In genomic region chr14:88567566-88567965, GRCm38 (mm10) we compare ENCODE assay signal across 22 mouse cellular contexts.
A peak's percentile ranks its signal among the peaks of the same experiment; 100 is the strongest.
DNase-seq lines count a peak whose midpoint lies in the region; ATAC-seq and TF ChIP-seq lines count a peak whose summit lies in the region.
"Had no signal": no experiment of that assay in that cellular context is flagged by ENCODE, and none has a peak within 500 bp of the region (broad histone marks: within the 10 kb centered on the region; RNA-seq: fewer than 3 reads in every experiment).

No protein-coding gene starts in this region.

- no peak overlapping the region for H3K27ac ChIP-seq in forebrain, embryonic 16.5 days (ENCODE audit: low read length)
- no peak overlapping the region for H3K27ac ChIP-seq in forebrain, embryonic 15.5 days (replicated peaks)
- H3K27ac ChIP-seq: embryonic facial prominence, embryonic 10.5 days; heart, embryonic 10.5 days; hindbrain, embryonic 12.5 days had no signal

- 48% methylated on average over 1 of the region's 1 CpGs for WGBS in forebrain, embryonic 16.5 days
- WGBS in forebrain, embryonic 15.5 days = 73% methylated on average over 1 of the region's 1 CpGs

- no peak overlapping the region for H3K4me2 ChIP-seq in forebrain, embryonic 16.5 days (ENCODE audit: low read length)
- no peak overlapping the region for H3K4me2 ChIP-seq in forebrain, embryonic 15.5 days (replicated peaks)
- H3K4me2 ChIP-seq: hindbrain, embryonic 12.5 days had no signal

- no peaks in the 10 kb centered on the region for H3K36me3 ChIP-seq in forebrain, embryonic 16.5 days (ENCODE audit: control insufficient read depth, insufficient read depth)
- no peaks in the 10 kb centered on the region for H3K36me3 ChIP-seq in forebrain, embryonic 15.5 days
- H3K36me3 ChIP-seq: embryonic facial prominence, embryonic 10.5 days; heart, embryonic 10.5 days; hindbrain, embryonic 12.5 days had no signal

- TF ChIP-seq CTCF in brain, embryonic 14.5 days (IDR thresholded peaks at IDR 0.05; ENCODE audit: borderline replicate concordance, extremely low read depth, insufficient read depth, insufficient read length) = no peak

- no peaks in the 10 kb centered on the region; the same call in 1 of the 2 replicates for H3K4me1 ChIP-seq in forebrain, embryonic 16.5 days (replicated peaks; ENCODE audit: control insufficient read depth, insufficient read depth, low read length)
- H3K4me1 ChIP-seq in forebrain, embryonic 15.5 days = no peaks in the 10 kb centered on the region
- H3K4me1 ChIP-seq: embryonic facial prominence, embryonic 10.5 days; heart, embryonic 10.5 days; hindbrain, embryonic 12.5 days had no signal

- no peak overlapping the region for H3K4me3 ChIP-seq in forebrain, embryonic 16.5 days (replicated peaks; ENCODE audit: low read length)
- no peak overlapping the region for H3K4me3 ChIP-seq in forebrain, embryonic 15.5 days
- H3K4me3 ChIP-seq: embryonic facial prominence, embryonic 10.5 days; heart, embryonic 10.5 days; hindbrain, embryonic 12.5 days had no signal

- TF ChIP-seq POLR2A in brain, embryonic 14.5 days (IDR thresholded peaks at IDR 0.05; ENCODE audit: borderline replicate concordance, extremely low read depth, insufficient read depth, insufficient read length, poor library complexity, severe bottlenecking) = no peak

- ATAC-seq in forebrain, embryonic 16.5 days = 0 out of 2 replicates have a peak, but pooled peaks have one; percentile 33
- ATAC-seq in forebrain, embryonic 15.5 days (replicated peaks) = no peak
- ATAC-seq in monocyte, adult 5-6 weeks (replicated peaks; ENCODE audit: insufficient number of reproducible peaks, low FRiP score, low TSS enrichment, poor library complexity, severe bottlenecking) = no peak
- ATAC-seq: hindbrain, embryonic 16.5 days; inflammation-experienced regulatory T-cells, adult 6 months; Patski had no signal

- H3K27me3 ChIP-seq in forebrain, embryonic 16.5 days (replicated peaks; ENCODE audit: control insufficient read depth, insufficient read depth, low read length) = no peaks in the 10 kb centered on the region
- H3K27me3 ChIP-seq in forebrain, embryonic 15.5 days = no peaks in the 10 kb centered on the region
- H3K27me3 ChIP-seq: CH12.LX; hindbrain, embryonic 12.5 days; Patski had no signal

- no peaks in the 10 kb centered on the region for H3K9me3 ChIP-seq in forebrain, embryonic 16.5 days (ENCODE audit: control insufficient read depth, low read length)
- no peaks in the 10 kb centered on the region for H3K9me3 ChIP-seq in forebrain, embryonic 15.5 days
- H3K9me3 ChIP-seq: embryonic facial prominence, embryonic 10.5 days; heart, embryonic 10.5 days; hindbrain, embryonic 12.5 days had no signal

- no peak overlapping the region for H3K9ac ChIP-seq in forebrain, embryonic 16.5 days (replicated peaks; ENCODE audit: low read depth, low read length)
- H3K9ac ChIP-seq in forebrain, embryonic 15.5 days (replicated peaks) = no peak overlapping the region
- H3K9ac ChIP-seq: hindbrain, embryonic 12.5 days had no signal

- peak; percentile 36 for DNase-seq in brain, embryonic 14.5 days (ENCODE audit: low read depth)
- DNase-seq in layer of hippocampus, adult 8-10 months (ENCODE audit: low spot score in 2 of 2) = peak; percentile 7 to 45
- peak; percentile 6 to 11 for DNase-seq in layer of hippocampus, postnatal 25 days (ENCODE audit: extremely low spot score in 1 of 2, low spot score in 1 of 2)
- no peak for DNase-seq in lung, postnatal 14 days
- DNase-seq: adrenal gland, adult 2 months; adrenal gland, postnatal 36 days; cerebellum, adult 18-20 months; cerebellum, adult 9-11 months; gastrocnemius, postnatal 36 days; heart, adult 11 months; heart, postnatal 10 days; heart, postnatal 4 days had no signal
